Mouse (Mus musculus) R1 (cell line): Measurements from ENCODE around the gene Atp6v0c.

Experiments
- DNase-seq: peaks from one replicate; pipeline ENCODE4 v3.0.0-alpha.2; 2018; ENCODE audit warnings: low read depth, low spot score

Gene Atp6v0c

GRCm38 (mm10) chr17:24199252-24199651, 29.8 kb upstream of the Atp6v0c start:
- DNase-seq = no peak

- no peak for DNase-seq
Measured at GRCm38 (mm10) chr17:24197032-24197824, 27.7 kb upstream of the Atp6v0c start.

GRCm38 (mm10) chr17:24195349-24195748, 25.8 kb upstream of the Atp6v0c start:
- DNase-seq = peak; percentile 57

GRCm38 (mm10) chr17:24193769-24194168, 24.3 kb upstream of the Atp6v0c start:
- DNase-seq = no peak

GRCm38 (mm10) chr17:24193268-24193667, 23.8 kb upstream of the Atp6v0c start:
- DNase-seq = peak; percentile 61

GRCm38 (mm10) chr17:24192848-24193247, 23.3 kb upstream of the Atp6v0c start:
- no peak for DNase-seq

- no peak for DNase-seq
Measured at GRCm38 (mm10) chr17:24191481-24191880, 22.0 kb upstream of the Atp6v0c start.

GRCm38 (mm10) chr17:24190934-24191333, 21.4 kb upstream of the Atp6v0c start:
- DNase-seq = no peak

- no peak for DNase-seq
Measured at GRCm38 (mm10) chr17:24174259-24174658, 4.8 kb upstream of the Atp6v0c start.

- peak; percentile 85 for DNase-seq
Measured at GRCm38 (mm10) chr17:24173423-24173822, 3.9 kb upstream of the Atp6v0c start.

GRCm38 (mm10) chr17:24171738-24172137, 2.2 kb upstream of the Atp6v0c start:
- DNase-seq = no peak

- DNase-seq = no peak
Measured at GRCm38 (mm10) chr17:24170729-24171128, 1.2 kb upstream of the Atp6v0c start.

- DNase-seq = no peak
Measured at GRCm38 (mm10) chr17:24170125-24170524, 623 bp upstream of the Atp6v0c start.

- DNase-seq = peak; percentile 83
Measured at GRCm38 (mm10) chr17:24168590-24169277, 768 bp downstream of the Atp6v0c start.

- DNase-seq = no peak
Measured at GRCm38 (mm10) chr17:24167891-24168505, 1.5 kb downstream of the Atp6v0c start.

- no peak for DNase-seq
Measured at GRCm38 (mm10) chr17:24167120-24167519, 2.4 kb downstream of the Atp6v0c start.

- no peak for DNase-seq
Measured at GRCm38 (mm10) chr17:24164566-24165259, 4.8 kb downstream of the Atp6v0c start.

GRCm38 (mm10) chr17:24163176-24163962, 6.1 kb downstream of the Atp6v0c start, which contains the start of gene Amdhd2:
Gene Amdhd2 (minus strand): TSS chr17:24163766.
- DNase-seq = peak; percentile 98

- peak; percentile 64 for DNase-seq
Measured at GRCm38 (mm10) chr17:24162584-24163175, 6.8 kb downstream of the Atp6v0c start.

- DNase-seq = peak; percentile 33
Measured at GRCm38 (mm10) chr17:24161466-24161865, 8.0 kb downstream of the Atp6v0c start.

- DNase-seq = no peak
Measured at GRCm38 (mm10) chr17:24157526-24157925, 12.0 kb downstream of the Atp6v0c start.
